Mouse (Mus musculus) ES-E14 (cell line): ENCODE measurements around the gene Mn1. TPM values are rescaled to one million over a fixed set of nuclear protein-coding genes. Genes with fewer than 3 reads are reported as not detected.

ENCODE experiments used
- DNase-seq: peaks from one replicate; pipeline ENCODE4 v3.0.0-alpha.2; 2013; ENCODE audit warnings: low read depth, low spot score
- H3K27ac ChIP-seq: 2 replicates; pipeline ENCODE4 v1.5.1; 2012; ENCODE audit warnings: low read depth, mild to moderate bottlenecking, low read length, moderate library complexity, mixed read lengths; ENCODE audit not compliant: poor library complexity, insufficient read depth, severe bottlenecking
- H3K36me3 ChIP-seq: 2 replicates; pipeline ENCODE4 v1.6.1; 2012; ENCODE audit warnings: mild to moderate bottlenecking, low read length, moderate library complexity, mixed read lengths; ENCODE audit not compliant: control insufficient read depth, poor library complexity, insufficient read depth, severe bottlenecking
- H3K4me1 ChIP-seq, 2 experiments: fragments of 150-350 bp in 1 of 2; sonication (generic) in 1 of 2; 2 replicates each; pipeline ENCODE4 v1.6.1; 2012; ENCODE audit warnings: low read length in 2 of 2, mild to moderate bottlenecking in 1 of 2, mixed read lengths in 1 of 2; ENCODE audit not compliant: control insufficient read depth in 2 of 2, insufficient read depth in 2 of 2, poor library complexity in 1 of 2
- H3K4me3 ChIP-seq, 2 experiments: fragments of 150-350 bp in 1 of 2; sonication (generic) in 1 of 2; 2 replicates each; pipeline ENCODE4 v1.5.1; 2012; ENCODE audit warnings: low read length in 2 of 2, low read depth in 1 of 2, mild to moderate bottlenecking in 1 of 2, mixed read lengths in 1 of 2; ENCODE audit not compliant: insufficient read depth in 1 of 2, poor library complexity in 1 of 2, severe bottlenecking in 1 of 2
- H3K9ac ChIP-seq: 2 replicates; pipeline ENCODE4 v1.6.1; 2012; ENCODE audit warnings: low read depth, mild to moderate bottlenecking, low read length, mixed read lengths; ENCODE audit not compliant: poor library complexity, insufficient read depth, severe bottlenecking
- H3K9me3 ChIP-seq: fragments of 150-350 bp; sonication (generic); 2 replicates; pipeline ENCODE4 v1.6.1; 2012; ENCODE audit warnings: low read depth, mild to moderate bottlenecking, low read length; ENCODE audit not compliant: control insufficient read depth, insufficient read depth
- CHD2 ChIP-seq: IDR thresholded peaks from 2 replicates; pipeline ENCODE4 v1.6.1; 2014; ENCODE audit warnings: mild to moderate bottlenecking, low read depth, low read length, inconsistent platforms
- HCFC1 ChIP-seq: IDR thresholded peaks from 2 replicates; pipeline ENCODE4 v1.6.1; 2012; ENCODE audit warnings: low read length, inconsistent platforms, borderline replicate concordance; ENCODE audit not compliant: insufficient read depth
- MAFK ChIP-seq: IDR thresholded peaks from 2 replicates; pipeline ENCODE4 v1.6.1; 2014; ENCODE audit warnings: mild to moderate bottlenecking, low read depth, low read length, inconsistent platforms; ENCODE audit not compliant: insufficient read depth
- ZC3H11A ChIP-seq: IDR thresholded peaks from 2 replicates; pipeline ENCODE4 v1.6.1; 2012; ENCODE audit warnings: low read depth, mild to moderate bottlenecking, inconsistent platforms, low read length, borderline replicate concordance
- ZNF384 ChIP-seq: IDR thresholded peaks from 2 replicates; pipeline ENCODE4 v1.6.1; 2012; ENCODE audit warnings: low read depth, low read length, inconsistent platforms
- in situ Hi-C, 2 experiments: fragments of 600-800 bp; cut with MboI; formaldehyde crosslinking; loops; one replicate each; pipeline ENCODE4 v1.15.1; 2025; ENCODE audit warnings: low sequenced_read_pairs in 2 of 2, inconsistent platforms in 1 of 2; ENCODE audit not compliant: unreplicated experiment in 2 of 2
- total RNA-seq: library from RNA; depleted of rRNA; stranded (reverse); fragments of 300-350 nt; gene quantifications from 2 replicates; pipeline ENCODE4 v1.2.3, GENCODE M21; 2012

The Mn1 gene
- total RNA-seq, 1 experiment = 1.9 TPM

- TF ChIP-seq MAFK (no peak), ZNF384 (no peak), ZC3H11A (no peak), HCFC1 (no peak), CHD2 (no peak)
- in situ Hi-C loops = no loop called here
- Histone ChIP-seq H3K36me3 (no peaks in the 10 kb centered on the region), H3K9me3 (no peaks in the 10 kb centered on the region), H3K9ac (no peak overlapping the region), H3K4me3 (no peak overlapping the region), H3K27ac (no peak overlapping the region), H3K4me1 (peaks cover 4 to 21% of the 10 kb centered on the region in 2 experiments; a peak in 3 of 4 replicates)
- no peak for DNase-seq
Observed at GRCm38 (mm10) chr5:111443636-111444035, 26.5 kb downstream of the Mn1 start.

GRCm38 (mm10) chr5:111444361-111444760 is 27.2 kb downstream of the Mn1 start:
- Histone ChIP-seq H3K9ac (no peak overlapping the region), H3K27ac (no peak overlapping the region), H3K9me3 (no peaks in the 10 kb centered on the region), H3K4me3 (no peak overlapping the region), H3K36me3 (no peaks in the 10 kb centered on the region), H3K4me1 (peaks cover 4 to 14% of the 10 kb centered on the region in 2 experiments; a peak in 2 of 4 replicates)
- no peak for TF ChIP-seq MAFK
- TF ChIP-seq ZNF384 = no peak
- no peak for TF ChIP-seq ZC3H11A
- TF ChIP-seq HCFC1 = no peak
- TF ChIP-seq CHD2 = no peak
- no peak for DNase-seq
- in situ Hi-C loops = no loop called here

- DNase-seq = no peak
- no peak overlapping the region for H3K4me3 ChIP-seq
- no peak overlapping the region for H3K27ac ChIP-seq
- TF ChIP-seq ZC3H11A = no peak
- TF ChIP-seq CHD2 = no peak
- TF ChIP-seq MAFK = no peak
- no peak for TF ChIP-seq ZNF384
- TF ChIP-seq HCFC1 = no peak
- in situ Hi-C loops = no loop called here
- H3K4me1 ChIP-seq = peaks cover 4 to 8% of the 10 kb centered on the region in 2 experiments; a peak in 2 of 4 replicates
- H3K36me3 ChIP-seq = no peaks in the 10 kb centered on the region
- H3K9ac ChIP-seq = no peak overlapping the region
- no peaks in the 10 kb centered on the region for H3K9me3 ChIP-seq
Observed at GRCm38 (mm10) chr5:111446652-111447051, 29.5 kb downstream of the Mn1 start.

- H3K36me3 ChIP-seq = no peaks in the 10 kb centered on the region
- DNase-seq = no peak
- H3K27ac ChIP-seq = no peak overlapping the region
- H3K9ac ChIP-seq = no peak overlapping the region
- in situ Hi-C loops = no loop called here
- H3K9me3 ChIP-seq = no peaks in the 10 kb centered on the region
- TF ChIP-seq HCFC1 = no peak
- TF ChIP-seq ZC3H11A = no peak
- TF ChIP-seq ZNF384 = no peak
- no peak for TF ChIP-seq CHD2
- TF ChIP-seq MAFK = no peak
- H3K4me3 ChIP-seq = no peak overlapping the region
- no peaks in the 10 kb centered on the region; a peak in 1 of 4 replicates for H3K4me1 ChIP-seq
Observed at GRCm38 (mm10) chr5:111449700-111450099, 32.5 kb downstream of the Mn1 start.

- no peaks in the 10 kb centered on the region for H3K4me1 ChIP-seq
- H3K4me3 ChIP-seq = no peak overlapping the region
- no peak overlapping the region for H3K27ac ChIP-seq
- H3K9me3 ChIP-seq = no peaks in the 10 kb centered on the region
- H3K9ac ChIP-seq = no peak overlapping the region
- H3K36me3 ChIP-seq = no peaks in the 10 kb centered on the region; the same call in 1 of the 2 replicates
- DNase-seq = no peak
- in situ Hi-C loops = no loop called here
- TF ChIP-seq ZC3H11A (no peak), CHD2 (no peak), HCFC1 (no peak), ZNF384 (no peak), MAFK (no peak)
Observed at GRCm38 (mm10) chr5:111454240-111454639, 37.1 kb downstream of the Mn1 start.
